Mouse (Mus musculus): ENCODE data around the gene Cdkn1a. TPM values are rescaled to one million over a fixed set of nuclear protein-coding genes. Genes with fewer than 3 reads are reported as not detected.

The Cdkn1a gene
- total and polyA plus RNA-seq, 3 experiments, result 30.4 to 156 (median 56.4) TPM

DNA sequence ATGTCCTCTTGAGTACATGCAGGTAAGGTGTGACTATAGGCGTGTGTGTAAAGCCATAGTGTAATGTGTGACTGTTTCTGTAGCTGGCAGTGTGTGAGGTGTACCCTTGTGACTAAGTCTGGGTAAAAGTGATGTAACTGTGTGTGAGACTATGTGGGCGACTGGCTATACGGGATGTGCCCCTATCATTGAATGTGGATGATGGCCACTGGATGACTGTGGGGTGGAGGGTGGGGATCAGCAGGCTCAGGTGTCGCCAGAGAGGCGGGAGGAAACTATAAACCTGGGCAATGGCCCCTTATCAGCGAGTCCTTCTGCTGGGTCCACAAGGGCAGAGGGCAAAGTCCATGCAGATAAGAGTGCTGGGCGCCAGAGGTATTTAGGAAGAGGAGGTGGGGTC lies 40.9 kb upstream of the Cdkn1a start:
- peaks cover 22% of the 10 kb centered on the region for H3K4me1 ChIP-seq (ENCODE audit: control insufficient read depth, insufficient read depth, low read length)
- no peak overlapping the region for H3K4me3 ChIP-seq
- H3K79me2 ChIP-seq (replicated peaks; ENCODE audit: control insufficient read depth, insufficient read depth, low read length), result no peaks in the 10 kb centered on the region
- peaks cover 4% of the 10 kb centered on the region for H3K36me3 ChIP-seq (ENCODE audit: control insufficient read depth, insufficient read depth, low read length)
- intact Hi-C loops (cut with DNase I), result loop anchor here (1.0 to 2.0 kb wide), 3 partner anchors 45 to 197 kb away; no protein-coding TSS in a partner anchor
- no peaks in the 10 kb centered on the region for H3K27me3 ChIP-seq (ENCODE audit: control insufficient read depth, insufficient read depth, low read length)
- no peak for DNase-seq
- TF ChIP-seq EP300 (IDR thresholded peaks at IDR 0.05; ENCODE audit: insufficient read depth, low read depth, low read length), result no peak
- no peak for TF ChIP-seq POLR2A (IDR thresholded peaks at IDR 0.05; ENCODE audit: insufficient read depth, low read depth, low read length)
- no peak for TF ChIP-seq CTCF (IDR thresholded peaks at IDR 0.05)
- 84% methylated on average over 7 of the region's 7 CpGs for WGBS
- no peak overlapping the region for H3K27ac ChIP-seq
- no peak overlapping the region for H3K9ac ChIP-seq (ENCODE audit: low read depth, low read length)

DNA sequence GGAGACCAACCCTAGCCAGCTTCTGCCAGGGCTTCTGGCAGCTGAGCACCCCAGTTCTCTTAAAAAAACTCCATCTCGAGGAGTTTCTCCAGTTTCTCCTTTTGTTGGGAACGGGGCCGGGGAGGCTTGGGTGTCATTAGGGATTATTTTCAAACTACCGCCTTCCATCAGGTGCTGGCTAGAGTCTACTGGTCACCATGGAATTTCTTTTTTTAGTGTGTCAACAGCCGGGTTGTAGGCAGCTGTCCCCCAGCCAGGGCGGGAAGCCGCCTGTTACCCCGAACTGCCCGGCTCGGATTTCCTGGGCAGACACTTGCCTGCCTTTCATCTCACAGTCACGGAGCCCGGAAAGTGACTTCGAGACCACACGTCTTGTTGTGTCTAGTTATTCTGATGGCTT lies 40.0 kb upstream of the Cdkn1a start:
- Histone ChIP-seq H3K79me2 (replicated peaks; ENCODE audit: control insufficient read depth, insufficient read depth, low read length) (no peaks in the 10 kb centered on the region), H3K4me3 (no peak overlapping the region), H3K36me3 (ENCODE audit: control insufficient read depth, insufficient read depth, low read length) (no peaks in the 10 kb centered on the region), H3K27ac (no peak overlapping the region), H3K9ac (ENCODE audit: low read depth, low read length) (no peak overlapping the region), H3K4me1 (ENCODE audit: control insufficient read depth, insufficient read depth, low read length) (peaks cover 18% of the 10 kb centered on the region), H3K27me3 (ENCODE audit: control insufficient read depth, insufficient read depth, low read length) (no peaks in the 10 kb centered on the region)
- 35% methylated on average over 14 of the region's 14 CpGs for WGBS
- no peak for TF ChIP-seq EP300 (IDR thresholded peaks at IDR 0.05; ENCODE audit: insufficient read depth, low read depth, low read length)
- no peak for TF ChIP-seq CTCF (IDR thresholded peaks at IDR 0.05)
- no peak for TF ChIP-seq POLR2A (IDR thresholded peaks at IDR 0.05; ENCODE audit: insufficient read depth, low read depth, low read length)
- peak in 1 of 2 experiments; percentile 29 for DNase-seq
- intact Hi-C loops (cut with DNase I), result no loop called here

DNA sequence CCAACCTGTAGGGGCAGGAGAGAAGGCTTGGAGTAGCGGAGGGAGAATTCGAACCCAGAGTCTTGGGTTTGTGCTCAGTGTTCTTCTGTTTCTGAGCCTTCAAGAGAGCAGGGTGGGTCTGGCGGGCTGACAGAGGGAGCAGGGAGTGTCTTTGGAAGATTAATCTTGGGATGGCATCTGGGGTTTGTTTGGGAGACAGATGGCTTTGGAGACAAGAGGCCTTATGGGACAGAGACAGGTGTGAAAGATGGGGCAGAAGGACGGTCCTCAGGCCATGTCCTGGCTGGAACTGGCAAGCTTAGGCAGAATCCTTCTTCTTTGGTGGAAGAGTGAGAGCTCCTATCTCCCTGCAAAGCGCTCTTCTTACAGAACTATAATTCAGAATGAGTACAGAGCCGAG lies 37.7 kb upstream of the Cdkn1a start:
- TF ChIP-seq POLR2A (IDR thresholded peaks at IDR 0.05; ENCODE audit: insufficient read depth, low read depth, low read length) (no peak), EP300 (IDR thresholded peaks at IDR 0.05; ENCODE audit: insufficient read depth, low read depth, low read length) (no peak), CTCF (IDR thresholded peaks at IDR 0.05) (no peak)
- no peak for DNase-seq
- intact Hi-C loops (cut with DNase I), result no loop called here
- no peak overlapping the region; the same call in 1 of the 2 replicates for H3K27ac ChIP-seq
- H3K4me1 ChIP-seq (ENCODE audit: control insufficient read depth, insufficient read depth, low read length), result peaks cover 20% of the 10 kb centered on the region
- H3K4me3 ChIP-seq, result no peak overlapping the region
- H3K9ac ChIP-seq (ENCODE audit: low read depth, low read length), result no peak overlapping the region
- H3K79me2 ChIP-seq (replicated peaks; ENCODE audit: control insufficient read depth, insufficient read depth, low read length), result no peaks in the 10 kb centered on the region
- WGBS, result 91% methylated on average over 6 of the region's 6 CpGs
- H3K36me3 ChIP-seq (ENCODE audit: control insufficient read depth, insufficient read depth, low read length), result no peaks in the 10 kb centered on the region
- H3K27me3 ChIP-seq (ENCODE audit: control insufficient read depth, insufficient read depth, low read length), result no peaks in the 10 kb centered on the region

DNA sequence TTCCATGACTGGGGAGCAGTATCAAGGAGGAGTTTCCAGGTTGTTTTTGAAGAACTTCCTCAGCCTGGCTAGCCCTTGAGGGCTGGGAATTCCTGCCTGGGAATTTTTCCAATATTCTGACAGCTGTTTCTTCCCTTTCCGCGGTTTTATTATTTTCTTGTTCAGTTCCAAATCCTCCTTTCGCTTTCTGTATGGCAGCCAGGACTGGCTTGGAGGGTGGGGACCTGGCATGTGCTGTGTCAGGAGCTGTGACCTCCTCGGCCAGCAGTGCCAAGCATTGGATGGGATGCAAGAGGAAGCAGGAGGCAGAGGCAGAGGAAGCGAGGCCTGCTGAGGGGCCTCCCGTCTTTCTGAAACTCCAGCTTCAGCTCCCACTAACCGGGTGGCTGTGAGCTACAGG lies 36.9 kb upstream of the Cdkn1a start:
- no peaks in the 10 kb centered on the region for H3K79me2 ChIP-seq (replicated peaks; ENCODE audit: control insufficient read depth, insufficient read depth, low read length)
- H3K4me3 ChIP-seq, result no peak overlapping the region
- no peak overlapping the region for H3K9ac ChIP-seq (ENCODE audit: low read depth, low read length)
- peaks cover 22% of the 10 kb centered on the region for H3K4me1 ChIP-seq (ENCODE audit: control insufficient read depth, insufficient read depth, low read length)
- TF ChIP-seq EP300 (IDR thresholded peaks at IDR 0.05; ENCODE audit: insufficient read depth, low read depth, low read length) (peak; percentile 73; the same call in 1 of the 2 replicates), POLR2A (IDR thresholded peaks at IDR 0.05; ENCODE audit: insufficient read depth, low read depth, low read length) (no peak)
- no peaks in the 10 kb centered on the region for H3K36me3 ChIP-seq (ENCODE audit: control insufficient read depth, insufficient read depth, low read length)
- intact Hi-C loops (cut with DNase I), result loop anchor here (2.0 kb wide), 1 partner anchor 25 kb away; no protein-coding TSS in a partner anchor
- H3K27me3 ChIP-seq (ENCODE audit: control insufficient read depth, insufficient read depth, low read length), result no peaks in the 10 kb centered on the region
- DNase-seq, result peak; percentile 70 to 82
- WGBS, result 4% methylated on average over 7 of the region's 7 CpGs
- H3K27ac ChIP-seq, result peak overlapping the region; percentile 49

DNA sequence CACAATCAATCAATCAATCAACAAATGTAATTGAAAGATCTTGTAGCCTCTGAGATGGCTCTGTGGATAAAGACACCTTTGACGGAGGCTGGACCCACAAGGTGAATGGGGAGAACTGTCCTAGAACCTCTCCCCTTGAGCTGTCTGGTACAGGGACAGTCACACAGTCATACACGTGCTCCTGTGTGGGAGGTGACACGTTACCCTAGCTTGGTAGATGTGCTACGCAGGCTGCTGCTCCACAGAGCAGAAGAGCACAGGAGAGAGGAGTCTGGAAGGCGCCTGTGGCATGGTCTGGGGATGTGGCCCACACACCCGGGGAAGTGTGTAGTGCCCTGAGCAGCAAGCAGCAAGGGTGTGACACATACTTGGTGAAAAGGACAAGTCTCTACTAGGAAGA lies 36.3 kb upstream of the Cdkn1a start:
- Histone ChIP-seq H3K36me3 (ENCODE audit: control insufficient read depth, insufficient read depth, low read length) (no peaks in the 10 kb centered on the region), H3K4me3 (no peak overlapping the region), H3K27me3 (ENCODE audit: control insufficient read depth, insufficient read depth, low read length) (no peaks in the 10 kb centered on the region), H3K79me2 (replicated peaks; ENCODE audit: control insufficient read depth, insufficient read depth, low read length) (no peaks in the 10 kb centered on the region), H3K4me1 (ENCODE audit: control insufficient read depth, insufficient read depth, low read length) (peaks cover 20% of the 10 kb centered on the region), H3K9ac (ENCODE audit: low read depth, low read length) (no peak overlapping the region), H3K27ac (no peak overlapping the region)
- DNase-seq, result no peak
- intact Hi-C loops (cut with DNase I), result loop anchor here (2.0 kb wide), 1 partner anchor 24 kb away; no protein-coding TSS in a partner anchor
- no peak for TF ChIP-seq POLR2A (IDR thresholded peaks at IDR 0.05; ENCODE audit: insufficient read depth, low read depth, low read length)
- TF ChIP-seq CTCF (IDR thresholded peaks at IDR 0.05), result no peak
- TF ChIP-seq EP300 (IDR thresholded peaks at IDR 0.05; ENCODE audit: insufficient read depth, low read depth, low read length), result no peak
- WGBS, result 64% methylated on average over 6 of the region's 6 CpGs

DNA sequence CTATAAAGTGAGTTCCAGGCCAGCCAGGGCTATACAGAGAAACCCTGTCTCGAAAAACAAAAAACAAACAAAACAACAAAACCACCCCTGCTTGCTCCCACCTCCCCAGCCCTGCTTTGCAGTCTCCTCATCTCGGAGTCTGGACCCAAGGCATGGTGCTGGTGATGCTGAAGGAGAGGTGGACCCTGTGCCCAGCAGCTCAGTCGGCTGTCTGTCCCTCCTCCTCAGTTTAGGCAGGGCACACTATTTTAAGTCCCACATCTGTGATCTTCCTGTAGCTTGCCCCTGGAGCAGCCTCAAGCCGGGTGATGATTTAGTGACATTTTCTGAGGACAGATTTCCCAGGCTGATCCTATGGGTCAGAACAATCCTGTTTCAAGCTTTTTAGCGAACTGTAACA lies 35.2 kb upstream of the Cdkn1a start:
- Histone ChIP-seq H3K27ac (no peak overlapping the region), H3K36me3 (ENCODE audit: control insufficient read depth, insufficient read depth, low read length) (no peaks in the 10 kb centered on the region), H3K9ac (ENCODE audit: low read depth, low read length) (no peak overlapping the region), H3K4me1 (ENCODE audit: control insufficient read depth, insufficient read depth, low read length) (peaks cover 19% of the 10 kb centered on the region), H3K27me3 (ENCODE audit: control insufficient read depth, insufficient read depth, low read length) (no peaks in the 10 kb centered on the region), H3K4me3 (no peak overlapping the region), H3K79me2 (replicated peaks; ENCODE audit: control insufficient read depth, insufficient read depth, low read length) (no peaks in the 10 kb centered on the region)
- intact Hi-C loops (cut with DNase I), result loop anchor here (2.0 kb wide), 1 partner anchor 23 kb away; no protein-coding TSS in a partner anchor
- DNase-seq, result no peak
- no peak for TF ChIP-seq POLR2A (IDR thresholded peaks at IDR 0.05; ENCODE audit: insufficient read depth, low read depth, low read length)
- no peak for TF ChIP-seq EP300 (IDR thresholded peaks at IDR 0.05; ENCODE audit: insufficient read depth, low read depth, low read length)
- no peak for TF ChIP-seq CTCF (IDR thresholded peaks at IDR 0.05)
- 82% methylated on average over 5 of the region's 5 CpGs for WGBS
